Mouse (Mus musculus): ENCODE data around the gene Srd5a2.
"Not testable (repeated sequence)": the region's sequence is repeated elsewhere in the genome, so short reads cannot be mapped to it uniquely, and the experiment has no call there.

Gene Srd5a2

DNA sequence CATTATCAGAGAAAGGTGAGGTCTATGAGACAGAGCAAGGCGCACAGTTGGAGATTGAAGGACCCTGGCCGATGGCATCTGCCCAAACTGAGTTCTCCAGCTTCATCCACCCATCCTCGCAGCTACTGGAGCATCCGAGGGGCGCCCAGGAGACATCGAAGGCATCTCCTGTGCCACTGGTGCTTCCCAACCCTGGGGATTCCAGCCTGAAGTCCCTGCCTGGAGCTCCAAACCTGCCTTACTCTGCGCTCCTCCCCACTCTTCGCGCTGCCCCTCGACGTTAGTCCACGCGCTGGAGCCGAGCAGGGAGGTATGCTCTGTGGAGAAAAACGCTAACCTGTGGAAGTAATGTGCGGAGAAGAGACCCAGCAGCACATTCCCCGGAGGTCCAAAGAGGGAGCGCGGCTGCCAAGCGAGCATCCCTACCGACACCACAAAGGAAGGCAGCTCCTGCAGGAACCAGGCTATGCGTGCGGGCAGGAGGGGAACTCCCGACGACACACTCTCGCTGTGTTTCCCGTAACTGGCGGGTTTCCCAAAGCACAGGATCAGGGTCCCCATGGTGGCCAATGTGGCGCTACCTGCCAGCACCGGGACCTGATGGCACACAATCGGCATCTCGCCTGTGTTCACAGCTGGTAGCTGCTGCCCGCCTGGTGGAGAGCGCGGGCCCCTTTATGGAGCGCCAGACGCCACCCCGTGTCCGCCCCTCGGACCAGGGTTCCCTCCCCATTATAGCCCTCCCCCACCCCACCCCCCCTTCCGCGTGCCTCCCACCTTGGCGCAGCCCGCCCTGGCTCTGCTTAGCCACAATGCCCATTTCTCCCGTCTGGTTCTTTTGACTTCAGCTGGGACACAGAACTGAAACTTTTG lies at the start of gene Srd5a2:
Srd5a2 (minus strand) TSS at position 707 of the 873 bp plus-strand sequence.
- CTCF ChIA-PET: no interaction called here

DNA sequence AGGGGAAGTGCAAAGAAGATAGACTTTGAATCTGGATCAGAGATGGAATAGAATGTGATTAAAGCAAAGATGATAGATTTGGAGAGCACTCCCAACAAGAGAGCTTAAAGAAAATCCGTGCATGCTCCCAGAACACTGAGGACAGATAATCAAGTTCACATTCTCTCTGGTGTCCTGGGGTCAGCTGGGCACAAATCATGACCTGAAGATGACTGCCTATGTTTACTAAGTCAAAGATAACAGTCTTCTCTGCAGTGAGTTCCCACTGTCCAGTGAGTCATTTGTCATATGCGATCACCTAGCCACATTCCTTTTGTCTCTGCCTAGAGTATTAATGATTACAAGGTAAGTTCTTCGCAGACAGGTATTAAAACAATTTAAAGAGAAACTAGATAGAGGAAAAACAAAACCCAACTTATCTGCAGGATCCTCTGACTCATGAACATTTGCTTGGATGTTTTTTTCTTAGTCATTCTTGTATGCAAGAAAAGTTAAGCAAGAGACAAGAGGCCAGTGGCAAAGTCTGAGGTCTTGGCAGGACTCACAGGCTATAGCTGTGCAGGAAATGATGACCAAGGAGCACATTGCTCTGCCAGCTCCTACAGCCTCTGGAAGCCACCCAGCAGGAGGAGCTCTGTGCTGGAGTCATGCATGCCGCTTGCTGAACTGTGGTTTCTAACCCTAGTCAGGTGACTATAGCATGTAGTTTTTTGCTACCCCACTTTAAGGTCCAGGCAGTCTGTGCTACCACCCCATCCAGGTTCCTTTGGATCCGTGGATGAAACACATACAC lies 41.4 kb upstream of the Srd5a2 start:
- CTCF ChIA-PET: no interaction called here

DNA sequence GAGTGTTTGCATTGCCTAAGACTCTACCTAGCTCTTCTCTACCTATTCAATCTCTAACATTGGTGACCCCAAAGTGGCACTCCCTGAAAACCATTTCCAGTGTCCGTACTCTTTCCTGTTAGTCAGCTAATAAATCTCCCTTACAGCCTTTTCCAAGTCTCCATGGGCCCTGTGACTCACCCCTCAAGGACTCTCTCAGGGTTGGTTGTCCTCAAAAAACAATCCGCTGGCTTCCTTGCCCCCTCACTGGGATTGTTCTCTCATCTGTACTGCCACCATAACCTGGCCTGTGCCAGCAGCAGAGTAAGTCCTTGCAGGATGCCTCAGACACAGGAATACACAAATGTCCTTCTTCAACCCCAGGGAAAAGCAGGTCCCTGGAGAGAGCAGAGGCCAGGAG lies 40.3 kb upstream of the Srd5a2 start:
- CTCF ChIA-PET: no interaction called here

DNA sequence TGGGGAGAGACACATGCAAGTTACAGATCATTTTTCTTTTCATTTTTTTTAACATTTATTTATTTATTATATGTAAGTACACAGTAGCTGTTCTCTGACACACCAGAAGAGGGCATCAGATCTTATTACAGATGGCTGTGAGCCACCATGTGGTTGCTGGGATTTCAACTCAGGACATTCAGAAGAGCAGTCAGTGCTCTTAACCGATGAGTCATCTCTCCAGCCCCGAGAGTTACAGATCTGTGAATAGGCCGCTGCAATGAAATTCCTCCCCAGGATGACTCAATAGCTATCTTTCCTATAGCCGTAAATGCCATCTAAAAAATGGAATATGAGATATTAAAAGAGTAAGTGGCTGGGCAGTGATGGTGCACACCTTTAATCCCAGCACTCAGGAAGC lies 35.7 kb upstream of the Srd5a2 start:
- CTCF ChIA-PET: no interaction called here

DNA sequence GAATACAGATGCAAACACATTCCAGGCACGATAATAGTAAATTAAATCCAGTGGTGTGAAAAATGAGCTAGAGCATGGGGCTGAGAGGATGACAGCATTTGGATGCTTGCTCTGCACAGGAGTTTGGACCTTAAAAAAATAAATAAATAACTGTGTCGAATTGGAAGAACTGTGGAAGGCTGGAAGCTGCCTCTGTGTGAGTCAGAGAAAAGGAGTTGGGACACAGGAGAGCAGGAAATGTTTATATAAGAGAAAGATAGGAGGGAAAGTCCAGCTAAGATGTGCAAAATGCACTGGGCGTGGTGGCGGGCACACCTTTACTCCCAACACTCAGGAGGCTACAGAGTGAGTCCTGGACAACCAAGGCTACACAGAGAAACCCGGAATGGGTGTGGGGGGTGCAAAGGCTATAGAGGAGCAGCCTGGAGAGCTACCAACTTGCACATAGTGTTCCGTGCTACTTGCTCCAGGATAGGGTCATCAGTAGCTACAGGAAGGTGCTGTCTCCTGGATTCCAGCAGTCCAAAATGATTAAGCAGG lies 32.4 kb upstream of the Srd5a2 start:
- CTCF ChIA-PET: no interaction called here

DNA sequence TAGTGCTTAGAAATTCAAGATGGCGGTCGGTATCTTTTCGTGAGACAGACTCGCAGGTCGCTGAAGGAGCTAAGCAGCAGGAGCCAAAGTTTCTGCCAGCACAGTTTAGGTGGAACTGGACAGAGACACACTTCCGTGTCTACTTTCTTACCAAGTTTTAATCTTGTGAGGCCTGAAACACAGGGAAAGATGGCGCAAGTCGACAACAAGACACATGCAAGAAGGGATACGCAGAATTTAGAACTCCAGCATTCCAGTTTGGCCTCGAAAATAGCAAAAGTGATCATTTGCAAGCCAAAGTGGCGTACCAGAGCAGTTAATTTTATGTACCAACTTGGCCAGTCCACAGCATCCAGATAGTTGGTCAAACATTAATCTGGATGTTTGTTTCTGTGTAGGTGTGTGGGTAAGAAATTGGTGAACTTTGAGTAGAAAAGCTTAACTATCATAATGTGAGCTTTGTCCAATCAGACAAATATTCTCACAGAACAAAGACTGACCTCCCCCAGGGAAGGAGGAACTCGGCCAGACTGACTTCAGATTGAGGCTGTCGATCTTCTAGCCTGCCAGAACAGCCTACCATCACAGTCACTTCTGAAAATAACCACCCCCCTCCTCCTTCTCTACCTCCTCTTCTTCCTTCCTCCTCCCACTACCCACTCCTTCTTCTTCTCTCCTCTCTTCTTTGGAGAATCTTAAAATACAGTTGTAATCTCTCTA lies 31.2 kb upstream of the Srd5a2 start:
- CTCF ChIA-PET: no interaction called here

DNA sequence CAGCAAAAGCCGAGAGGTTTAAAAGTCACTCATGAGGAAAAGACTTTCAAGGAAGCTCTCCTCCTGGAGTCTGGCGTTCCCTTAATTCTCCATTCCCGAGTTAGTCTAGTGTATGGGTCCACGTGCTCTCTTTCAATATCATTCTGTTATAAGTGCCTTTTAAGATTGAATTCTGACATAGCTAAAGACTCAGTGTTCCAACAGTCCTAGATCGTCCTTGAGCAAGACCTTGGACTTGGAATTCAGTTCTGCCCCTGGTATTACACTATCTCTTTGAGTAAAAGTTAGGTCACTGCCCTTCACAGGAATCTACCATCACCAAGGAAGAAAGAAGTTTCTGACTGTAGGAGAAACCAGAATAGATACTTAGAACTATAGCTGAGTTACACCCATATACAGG lies 25.4 kb upstream of the Srd5a2 start:
- CTCF ChIA-PET: not testable (repeated sequence)

DNA sequence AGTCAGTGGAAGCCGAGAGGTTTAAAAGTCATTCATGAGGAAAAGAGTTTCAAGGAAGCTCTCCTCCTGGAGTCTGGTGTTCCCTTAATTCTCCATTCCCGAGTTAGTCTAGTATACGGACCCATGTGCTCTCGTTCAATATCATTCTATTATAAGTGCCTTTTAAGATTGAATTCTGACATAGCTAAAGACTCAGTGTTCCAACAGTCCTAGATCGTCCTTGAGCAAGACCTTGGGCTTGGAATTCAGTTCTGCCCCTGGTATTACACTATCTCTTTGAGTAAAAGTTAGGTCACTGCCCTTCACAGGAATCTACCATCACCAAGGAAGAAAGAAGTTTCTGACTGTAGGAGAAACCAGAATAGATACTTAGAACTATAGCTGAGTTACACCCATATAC lies 15.0 kb upstream of the Srd5a2 start:
- CTCF ChIA-PET: not testable (repeated sequence)

DNA sequence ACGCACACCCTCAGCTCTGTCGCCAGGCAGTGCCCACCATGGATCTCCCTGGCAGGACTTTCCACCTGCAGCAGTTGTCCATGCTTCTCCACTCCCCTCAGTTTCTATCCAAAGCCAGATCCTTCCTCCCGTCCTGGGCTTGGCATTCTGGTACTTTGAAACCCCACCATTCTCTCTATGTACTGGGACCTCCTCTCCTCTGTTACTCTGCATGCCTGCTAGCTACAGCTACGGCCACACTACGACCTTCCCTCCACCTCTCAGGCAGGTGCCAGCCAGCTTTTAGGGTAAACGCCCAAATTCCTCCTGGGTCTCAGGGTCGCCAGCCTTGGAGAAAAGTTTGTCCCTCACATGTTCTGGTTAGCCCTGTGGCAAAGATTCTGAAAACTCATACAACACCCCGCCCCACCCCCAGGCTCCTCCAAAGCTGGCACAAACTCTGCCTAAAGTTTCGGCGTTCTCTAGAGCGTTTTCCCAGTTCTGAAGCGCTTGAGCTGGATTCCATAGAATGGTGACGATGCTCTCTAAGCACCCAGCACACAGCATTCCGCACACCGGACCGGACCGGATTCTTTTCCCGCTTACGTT lies 607 bp upstream of the Srd5a2 start:
- CTCF ChIA-PET: no interaction called here

DNA sequence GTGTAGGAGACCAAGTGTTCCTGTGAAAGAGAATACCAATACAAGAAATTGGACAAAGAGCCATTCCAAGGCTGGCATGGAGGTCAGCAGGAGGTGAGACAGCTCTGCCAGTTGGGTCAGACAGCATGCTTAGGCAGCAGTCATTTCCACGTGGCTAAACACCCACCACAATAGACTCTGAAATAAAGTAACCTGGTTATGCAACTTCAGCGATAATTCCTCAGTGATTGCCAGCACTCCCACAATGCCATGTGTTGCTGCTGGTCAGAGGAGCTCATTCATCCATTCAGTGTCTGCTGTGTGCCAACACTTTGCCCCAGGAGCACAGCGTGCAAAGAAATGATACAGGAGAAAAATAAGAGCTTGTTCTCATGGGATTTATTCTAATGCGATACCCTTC lies 4.0 kb downstream of the Srd5a2 start:
- CTCF ChIA-PET: no interaction called here

DNA sequence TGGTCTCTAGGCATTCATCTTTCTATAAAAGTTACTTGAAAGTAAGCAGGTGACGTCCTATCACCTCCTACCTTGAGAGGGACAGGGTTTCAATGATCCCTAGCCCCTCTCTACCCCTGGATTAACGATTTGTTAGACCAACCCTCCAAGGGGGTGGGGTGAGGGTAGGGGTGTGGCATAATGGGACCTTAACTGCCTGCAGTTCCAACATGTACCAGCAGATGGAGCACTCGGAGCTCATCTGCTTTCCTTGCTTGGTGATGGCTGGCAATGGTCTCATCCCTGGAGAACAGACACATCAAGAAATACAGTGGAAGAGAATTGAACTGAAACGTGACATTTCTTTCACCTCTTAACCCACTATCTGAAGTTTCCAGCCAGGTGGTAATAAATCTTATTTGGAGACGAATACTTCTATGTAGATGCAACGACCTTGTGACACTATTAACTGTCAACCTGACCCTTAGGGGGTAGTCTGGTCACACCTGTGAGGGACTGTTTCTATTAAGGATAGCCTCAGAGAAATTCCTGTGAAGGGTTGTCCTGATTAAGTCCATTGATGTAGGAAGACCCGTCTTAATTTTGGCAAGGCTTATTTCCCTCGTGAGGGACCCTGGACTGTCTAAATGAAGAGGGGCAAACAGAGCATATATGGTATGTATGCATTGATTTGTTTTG lies 27.1 kb downstream of the Srd5a2 start:
- CTCF ChIA-PET: no interaction called here

DNA sequence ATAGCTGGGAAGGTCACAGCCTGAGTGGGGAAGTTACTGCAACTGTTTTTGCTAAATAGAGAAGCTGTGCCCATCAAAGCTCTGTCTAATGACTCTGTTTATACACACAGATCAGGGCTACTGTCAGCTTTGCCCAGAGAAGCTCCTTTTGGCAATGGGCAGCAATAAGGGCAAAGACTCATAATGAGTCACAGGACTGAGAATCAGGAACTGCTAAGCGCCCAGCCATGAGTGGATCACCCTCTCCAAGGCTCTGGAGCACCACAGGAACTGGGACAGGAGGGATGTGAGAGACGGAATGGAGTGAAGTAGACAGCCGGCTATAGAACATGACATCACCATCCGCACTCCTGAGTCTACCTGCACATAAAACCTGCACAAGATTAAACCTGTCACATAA lies 29.4 kb downstream of the Srd5a2 start:
- CTCF ChIA-PET: interaction anchor here (0.6 to 0.7 kb wide), 2 partner anchors 19 to 36 kb away, joined by 3 to 4 read pairs; no protein-coding TSS in a partner anchor

DNA sequence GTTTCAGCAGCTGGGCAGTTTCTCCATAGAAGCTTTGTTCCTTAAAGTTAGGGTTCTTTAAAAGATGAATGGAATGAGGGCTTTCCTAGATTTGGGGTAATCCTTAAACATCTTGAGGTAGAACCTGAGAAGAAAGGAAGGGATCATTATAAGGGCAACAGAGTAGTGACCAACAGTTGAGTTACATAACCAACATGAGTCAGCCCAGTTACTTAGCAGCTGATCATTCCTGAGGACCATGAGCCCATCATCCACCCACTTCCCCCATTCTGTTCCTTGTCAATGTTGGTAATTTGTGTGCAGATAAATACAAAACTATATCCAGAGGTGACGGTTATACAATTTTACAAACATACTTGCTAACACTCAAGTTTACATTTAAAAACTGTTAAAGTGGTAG lies 30.1 kb downstream of the Srd5a2 start:
- CTCF ChIA-PET: no interaction called here

DNA sequence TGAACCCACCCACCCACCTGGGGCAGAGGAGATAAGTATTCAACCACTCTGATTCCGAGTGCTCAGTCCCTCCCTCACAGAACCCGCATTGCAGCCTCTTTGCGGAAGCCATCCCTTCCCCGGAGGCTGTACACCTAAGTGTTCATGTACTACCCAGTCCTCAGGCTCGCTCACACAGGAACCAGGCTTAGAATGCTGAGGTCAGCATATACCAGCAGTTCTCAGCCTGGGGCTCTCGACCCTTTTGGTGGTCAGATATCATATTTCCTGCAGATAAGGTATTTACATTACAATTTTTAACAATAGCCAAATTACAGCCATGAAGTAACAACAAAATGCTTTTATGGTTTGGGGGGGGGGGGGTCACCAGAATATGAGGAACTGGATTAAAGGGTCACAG lies 32.6 kb downstream of the Srd5a2 start:
- CTCF ChIA-PET: no interaction called here

DNA sequence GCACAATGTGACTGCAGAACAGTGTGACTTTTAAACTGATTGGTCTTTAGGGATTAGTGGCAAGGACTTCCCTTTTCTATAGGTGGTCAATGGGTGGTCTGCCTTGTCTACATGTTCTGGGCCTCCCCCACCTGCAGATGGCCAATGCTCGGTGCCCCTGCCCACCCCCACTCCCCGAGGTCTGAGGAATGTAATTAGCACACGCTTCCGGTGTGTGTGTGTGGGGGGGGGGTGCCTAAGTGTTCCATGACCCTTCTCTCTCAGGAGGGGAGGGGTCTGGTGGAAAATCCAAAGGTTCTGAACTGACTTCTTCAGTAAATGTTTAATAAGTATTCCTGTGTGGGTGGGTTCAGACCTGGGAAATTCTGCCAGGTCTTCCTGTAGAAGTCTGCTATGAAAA lies 39.0 kb downstream of the Srd5a2 start:
- CTCF ChIA-PET: no interaction called here

DNA sequence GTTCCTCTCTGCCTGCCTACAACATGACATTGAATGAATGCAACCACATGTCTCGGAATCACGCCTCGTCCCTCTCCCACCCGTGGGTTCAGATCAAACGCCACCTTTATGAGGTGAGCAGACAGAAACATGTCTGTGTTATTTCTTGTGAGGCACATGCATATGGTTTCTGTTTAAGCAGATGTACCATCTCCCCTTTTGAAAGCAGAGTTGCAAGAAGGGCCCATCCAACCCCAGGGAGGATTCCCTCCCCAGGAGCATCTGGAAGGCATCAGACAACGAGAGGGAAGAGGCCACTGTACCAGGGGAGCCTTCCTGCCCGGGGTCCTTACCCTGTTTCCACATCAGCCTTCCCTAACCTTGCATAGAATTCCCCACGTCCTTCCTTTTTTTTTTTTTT lies 40.7 kb downstream of the Srd5a2 start:
- CTCF ChIA-PET: no interaction called here

DNA sequence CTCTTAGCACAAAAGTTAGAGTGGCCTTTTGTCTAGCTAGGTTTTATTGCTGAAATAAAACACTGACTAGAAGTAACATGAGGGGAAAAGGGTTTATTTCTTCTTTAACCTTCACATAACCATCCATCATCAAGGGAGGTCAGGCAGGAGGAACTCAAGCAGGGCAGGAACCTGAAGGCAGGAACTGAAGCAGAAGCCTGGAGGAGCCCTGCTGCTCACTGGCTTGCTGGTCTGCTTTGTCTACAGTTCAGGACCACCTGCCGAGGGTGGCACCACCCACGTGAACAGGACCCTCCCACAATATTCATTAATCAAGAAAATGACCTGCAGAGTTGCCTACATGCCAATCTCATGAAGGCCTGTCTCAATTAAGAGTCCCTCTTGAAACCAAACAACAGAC lies 45.3 kb downstream of the Srd5a2 start:
- CTCF ChIA-PET: no interaction called here

DNA sequence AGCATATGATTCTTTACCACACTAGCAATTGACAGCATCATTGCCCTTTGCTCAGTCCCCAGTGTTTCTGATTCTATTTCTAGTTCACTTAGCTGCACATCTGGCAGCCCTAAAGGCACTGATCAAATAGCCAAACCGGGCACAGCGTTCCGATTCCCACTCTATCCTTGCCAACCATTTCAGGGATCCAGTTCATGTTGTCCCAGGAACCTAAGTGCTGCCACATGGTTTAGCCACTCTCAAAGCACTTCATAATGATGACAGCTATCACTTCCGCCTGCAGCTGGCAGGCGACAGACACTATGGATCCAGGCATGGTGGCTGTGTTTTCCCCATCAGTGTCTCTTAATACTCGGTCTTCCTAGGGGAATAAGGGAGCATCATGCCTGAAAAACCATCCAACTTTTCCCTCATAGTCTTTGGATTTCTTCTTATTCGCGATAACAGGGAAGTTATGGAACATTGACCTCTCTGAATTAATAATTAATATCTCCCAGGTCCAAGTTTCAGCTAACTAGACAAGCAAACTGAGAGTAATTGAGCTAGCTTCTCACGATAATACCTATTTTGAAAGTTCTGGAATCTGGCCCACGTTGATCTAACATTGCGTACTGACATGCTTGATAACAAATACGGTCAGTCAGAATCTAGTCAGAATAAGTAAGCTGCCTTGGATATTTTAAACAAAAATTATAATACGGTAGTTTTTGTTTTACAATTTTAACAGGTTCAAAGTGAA lies 51.6 kb downstream of the Srd5a2 start:
- CTCF ChIA-PET: no interaction called here

DNA sequence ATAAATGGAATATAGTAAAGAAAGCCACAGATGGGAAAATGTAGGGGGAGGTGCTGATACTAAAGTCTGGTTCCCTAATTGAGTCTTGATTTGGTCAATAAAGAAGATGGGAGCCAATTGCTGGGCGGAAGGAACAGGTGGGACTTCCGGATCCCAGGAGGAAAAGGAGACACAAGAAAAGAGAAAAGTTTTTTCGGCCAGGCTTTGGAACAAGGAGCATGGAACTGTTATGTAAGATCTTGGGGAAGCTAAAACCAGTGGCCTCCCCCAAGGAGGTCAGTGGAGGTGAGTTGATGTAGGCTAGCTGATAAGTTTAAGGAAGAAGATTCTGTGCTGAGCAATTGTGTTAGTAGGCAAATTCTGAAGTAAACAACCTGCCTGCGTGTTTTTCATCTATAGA lies 56.5 kb downstream of the Srd5a2 start:
- CTCF ChIA-PET: no interaction called here

DNA sequence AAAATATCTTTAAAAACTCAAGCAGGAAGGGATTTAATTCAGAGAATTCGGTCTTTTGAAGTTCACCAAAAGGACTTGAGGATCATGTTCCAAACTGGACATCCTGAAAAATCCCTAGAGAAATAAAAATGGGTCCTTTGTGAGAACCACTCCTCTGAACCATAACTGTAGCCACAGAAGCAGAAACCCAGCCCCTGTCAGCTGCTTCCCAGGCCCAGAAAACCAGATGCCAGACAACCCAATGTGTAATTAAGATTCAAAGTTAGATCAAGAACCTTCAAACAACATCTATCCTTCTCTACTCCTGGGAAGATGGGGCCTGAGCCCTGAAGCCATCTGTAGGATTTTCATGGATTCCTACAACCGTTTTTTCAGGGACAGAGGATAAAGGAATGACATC lies 61.1 kb downstream of the Srd5a2 start:
- CTCF ChIA-PET: no interaction called here

DNA sequence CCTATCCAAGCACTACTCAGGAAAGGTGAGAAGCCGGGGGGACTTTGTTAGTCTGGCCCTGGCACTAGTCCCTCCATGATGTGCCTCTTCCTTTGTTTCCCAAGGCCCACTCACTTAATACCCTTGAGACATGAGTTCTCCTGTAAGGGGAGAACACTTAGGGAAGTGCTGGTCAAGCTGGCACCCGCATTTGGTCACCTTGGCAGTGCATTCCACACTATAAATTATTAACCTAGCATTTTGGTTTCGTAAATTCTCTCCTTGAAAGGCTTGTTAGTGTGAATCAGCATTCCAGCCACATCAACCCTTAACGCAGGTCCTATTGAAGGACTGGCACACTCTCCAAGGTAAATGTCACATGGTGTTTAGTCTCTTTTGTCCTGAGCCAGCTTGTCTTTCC lies 61.8 kb downstream of the Srd5a2 start:
- CTCF ChIA-PET: no interaction called here

All from spleen, embryonic (tissue).